Mouse (Mus musculus): ENCODE measurements around the gene Sprr3.
"Not testable (repeated sequence)": the region's sequence is repeated elsewhere in the genome, so short reads cannot be mapped to it uniquely, and the experiment has no call there.

The Sprr3 gene

GRCm38 (mm10) chr3:92458620-92459019 is at the start of gene Sprr3:
Sprr3 (minus strand) TSS chr3:92458720.
- no peak for DNase-seq (ENCODE audit: low read depth, low spot score)

DNA sequence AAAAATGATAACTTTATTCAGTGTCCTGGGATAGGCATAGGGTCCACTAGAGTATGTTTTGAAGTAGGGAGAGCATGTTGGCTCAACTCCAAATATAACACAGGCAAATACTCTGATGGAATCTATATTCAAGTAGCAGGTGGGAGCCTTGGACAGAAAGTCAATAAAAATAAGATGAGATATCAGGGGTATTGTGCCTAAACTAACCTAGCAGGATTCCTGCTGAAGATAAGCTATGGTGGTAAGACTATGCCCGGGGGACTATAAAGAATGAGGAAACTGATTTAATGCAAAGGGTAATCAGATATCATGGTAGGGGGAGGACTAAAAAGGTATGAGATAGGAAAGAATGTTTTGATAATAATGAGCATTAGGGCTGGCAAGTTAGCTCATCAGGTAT is 49.7 kb upstream of the Sprr3 start:
- DNase-seq (ENCODE audit: low read depth, low spot score) = no peak

- no peak for DNase-seq (ENCODE audit: low read depth, low spot score)
Observed at GRCm38 (mm10) chr3:92503528-92503927, 45.0 kb upstream of the Sprr3 start.

GRCm38 (mm10) chr3:92500393-92500792 is 41.9 kb upstream of the Sprr3 start, which contains the start of gene Sprr4:
Sprr4 (minus strand) TSS chr3:92500493.
- no peak for DNase-seq (ENCODE audit: low read depth, low spot score)

GRCm38 (mm10) chr3:92490262-92490661 is 31.7 kb upstream of the Sprr3 start:
- not testable (repeated sequence) for DNase-seq (ENCODE audit: low read depth, low spot score)

GRCm38 (mm10) chr3:92486307-92486706 is 27.8 kb upstream of the Sprr3 start:
- DNase-seq (ENCODE audit: low read depth, low spot score) = no peak

- no peak for DNase-seq (ENCODE audit: low read depth, low spot score)
Observed at GRCm38 (mm10) chr3:92485863-92486262, 27.3 kb upstream of the Sprr3 start, which contains the start of gene Sprr1a. Sprr1a (minus strand) TSS chr3:92485895.

DNA sequence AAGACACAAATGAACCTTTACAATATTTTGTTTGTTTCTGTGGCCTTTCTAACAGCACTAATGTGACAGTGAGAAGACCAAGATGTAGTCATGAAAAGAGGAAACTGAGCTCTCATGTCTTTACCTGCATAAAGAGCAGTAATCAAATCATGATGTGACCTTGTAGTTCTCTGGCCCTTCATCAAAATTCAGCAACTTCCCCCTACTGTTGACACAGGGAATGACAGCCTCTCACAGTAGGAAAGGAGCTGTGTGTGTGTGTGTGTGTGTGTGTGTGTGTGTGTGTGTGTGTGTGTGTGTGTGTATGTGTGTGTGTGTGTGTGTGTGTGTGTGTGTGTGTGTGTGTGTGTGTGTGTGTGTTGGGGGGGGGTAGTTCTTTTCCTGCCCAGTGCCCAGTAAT is 22.7 kb upstream of the Sprr3 start:
- peak; percentile 48 for DNase-seq (ENCODE audit: low read depth, low spot score)

GRCm38 (mm10) chr3:92470111-92470510 is 11.6 kb upstream of the Sprr3 start:
- no peak for DNase-seq (ENCODE audit: low read depth, low spot score)

- DNase-seq (ENCODE audit: low read depth, low spot score) = no peak
Observed at GRCm38 (mm10) chr3:92467424-92467823, 8.9 kb upstream of the Sprr3 start.

- no peak for DNase-seq (ENCODE audit: low read depth, low spot score)
Observed at GRCm38 (mm10) chr3:92466576-92466975, 8.1 kb upstream of the Sprr3 start.

- no peak for DNase-seq (ENCODE audit: low read depth, low spot score)
Observed at GRCm38 (mm10) chr3:92455151-92455550, 3.4 kb downstream of the Sprr3 start.

DNA sequence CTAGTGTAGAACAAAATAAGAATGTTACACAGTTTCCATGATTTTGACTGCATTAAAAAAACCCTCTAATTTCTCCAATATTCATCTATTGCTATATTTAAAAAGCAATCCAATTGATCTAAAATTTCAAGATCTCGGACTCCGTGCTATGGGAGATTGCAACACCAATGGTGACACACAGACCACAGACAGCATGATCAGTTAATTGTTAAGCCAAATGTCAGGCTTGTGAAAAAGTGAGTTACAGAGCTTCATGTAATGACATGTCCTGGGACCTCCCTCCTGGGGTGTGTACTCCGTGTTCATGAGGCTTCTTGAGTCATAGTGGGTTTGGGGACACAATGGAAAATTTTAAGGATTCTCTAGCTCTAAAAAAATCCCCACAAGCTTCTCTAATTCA is 18.3 kb downstream of the Sprr3 start:
- no peak for DNase-seq (ENCODE audit: low read depth, low spot score)

GRCm38 (mm10) chr3:92438689-92439088 is 19.8 kb downstream of the Sprr3 start, which contains the start of gene Sprr1b:
Sprr1b (minus strand) TSS chr3:92438789.
- DNase-seq (ENCODE audit: low read depth, low spot score) = no peak

DNA sequence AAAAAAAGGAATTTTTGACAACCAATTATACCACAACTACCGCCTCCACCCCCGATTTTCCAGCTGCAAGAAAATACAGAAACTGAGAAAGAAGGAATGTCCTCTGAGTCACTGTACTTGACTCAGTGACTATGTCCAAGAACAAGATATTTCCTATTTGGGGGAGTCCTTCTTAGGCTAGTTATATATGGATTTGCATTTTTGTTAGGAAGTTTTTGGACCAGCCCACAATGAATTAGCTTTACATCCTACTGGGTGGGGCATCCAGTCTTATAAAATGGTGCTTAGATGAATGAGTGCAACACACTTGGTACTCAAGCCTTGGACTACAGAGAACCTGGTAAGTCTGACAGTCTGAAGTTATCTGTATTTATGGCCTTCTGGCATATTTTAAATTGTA is 26.2 kb downstream of the Sprr3 start, which contains the start of gene Sprr2k:
Sprr2k (plus strand) TSS at position 301 of the 400 bp plus-strand sequence.
- no peak for DNase-seq (ENCODE audit: low read depth, low spot score)

GRCm38 (mm10) chr3:92429323-92429722 is 29.2 kb downstream of the Sprr3 start, which contains the start of gene Gm9774:
Gm9774 (minus strand) TSS chr3:92429423.
- no peak for DNase-seq (ENCODE audit: low read depth, low spot score)

- no peak for DNase-seq (ENCODE audit: low read depth, low spot score)
Observed at GRCm38 (mm10) chr3:92417782-92418181, 40.7 kb downstream of the Sprr3 start, which contains the start of gene Sprr2j-ps. Sprr2j-ps (plus strand) TSS chr3:92418082.

DNA sequence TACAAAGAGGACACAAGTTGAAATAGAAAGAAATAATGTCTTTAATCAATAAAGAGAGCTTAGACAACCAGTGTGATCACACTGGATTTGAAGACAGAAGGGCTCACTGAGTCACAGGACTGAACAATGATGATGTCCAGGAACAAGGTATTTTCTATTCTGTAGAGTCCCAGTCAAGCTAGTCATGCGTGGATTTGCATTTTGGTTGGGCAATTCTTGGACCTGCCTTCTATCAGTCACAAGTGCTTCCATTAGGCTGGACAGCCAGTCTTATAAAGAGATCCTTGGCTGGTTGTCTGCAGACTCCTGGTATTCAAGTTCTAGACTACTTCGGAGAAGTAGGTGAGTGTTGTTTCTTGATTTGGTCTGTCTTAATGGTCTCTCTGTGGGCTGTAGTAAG is 50.8 kb downstream of the Sprr3 start, which contains the start of gene Sprr2i:
Sprr2i (plus strand) TSS at position 301 of the 400 bp plus-strand sequence.
- no peak for DNase-seq (ENCODE audit: low read depth, low spot score)

Data from ES-CJ7 (cell line).